Mouse (Mus musculus): ENCODE results near the gene Lig1. TPM values are rescaled to one million over a fixed set of nuclear protein-coding genes. Genes with fewer than 3 reads are reported as not detected.

The Lig1 gene
- polyA plus RNA-seq (2012; rRNA removed) = 10.6 and 15.3 TPM in 2 replicates

GRCm38 (mm10) chr7:13277081-13277480, at the start of gene Lig1:
Gene Lig1 (plus strand): TSS chr7:13277283.

GRCm38 (mm10) chr7:13278308-13278891, 1.3 kb downstream of the Lig1 start, which contains the start of gene Zswim9:
Gene Zswim9 (minus strand): TSS chr7:13278721.

GRCm38 (mm10) chr7:13324316-13324715, 47.2 kb downstream of the Lig1 start, which contains the start of gene Pla2g4c:
Gene Pla2g4c (plus strand): TSS chr7:13324655.

Other genes with a start within 250 kb of the Lig1 start
- 67.1 and 76.2 TPM in 2 replicates for gene Chmp2a, start 242.5 kb upstream of the Lig1 start, polyA plus RNA-seq (2012; rRNA removed)
- gene Ube2m, start 239.0 kb upstream of the Lig1 start, polyA plus RNA-seq (2012; rRNA removed) = 121 and 156 TPM in 2 replicates
- gene Mzf1, start 222.5 kb upstream of the Lig1 start, polyA plus RNA-seq (2012; rRNA removed) = 8.6 and 8.9 TPM in 2 replicates
- gene Vmn1r85, start 182.1 kb upstream of the Lig1 start, polyA plus RNA-seq (2012; rRNA removed) = not detected in 2 replicates
- gene Vmn1r86, start 157.4 kb upstream of the Lig1 start, polyA plus RNA-seq (2012; rRNA removed) = not detected in 2 replicates
- gene Vmn1r87, start 137.1 kb upstream of the Lig1 start, polyA plus RNA-seq (2012; rRNA removed) = not detected in 2 replicates
- gene Vmn1r88, start 117.7 kb upstream of the Lig1 start, polyA plus RNA-seq (2012; rRNA removed) = not detected in 2 replicates
- gene Vmn1r89, start 64.3 kb upstream of the Lig1 start, polyA plus RNA-seq (2012; rRNA removed) = not detected in 2 replicates
- gene Zswim9, start 1.4 kb downstream of the Lig1 start, polyA plus RNA-seq (2012; rRNA removed) = 5.8 and 5.9 TPM in 2 replicates
- 3.1 and 4.4 TPM in 2 replicates for gene Pla2g4c, start 47.4 kb downstream of the Lig1 start, polyA plus RNA-seq (2012; rRNA removed)
- gene Cabp5, start 120.8 kb downstream of the Lig1 start, polyA plus RNA-seq (2012; rRNA removed) = not detected in 2 replicates
- not detected in 2 replicates for gene Bsph1, start 173.6 kb downstream of the Lig1 start, polyA plus RNA-seq (2012; rRNA removed)

Data from ovary, adult 2 months (tissue).